Mouse (Mus musculus) G1E (cell line): ENCODE data around the gene Tacc2. TPM values are rescaled to one million over a fixed set of nuclear protein-coding genes. Genes with fewer than 3 reads are reported as not detected.

Source experiments
- ATAC-seq: 2 replicates; pipeline ENCODE4 v1.8.0; 2016; ENCODE audit warnings: mild to moderate bottlenecking; ENCODE audit not compliant: insufficient number of reproducible peaks, poor library complexity, low FRiP score, severe bottlenecking; ENCODE audit errors: extremely low read depth
- DNase-seq: peaks from one replicate; pipeline ENCODE4 v3.0.0; 2012; ENCODE audit warnings: low spot score
- H3K27me3 ChIP-seq: 2 replicates; pipeline ENCODE4 v1.6.1; 2012; ENCODE audit warnings: mild to moderate bottlenecking, low read length, inconsistent platforms; ENCODE audit not compliant: insufficient read depth
- H3K36me3 ChIP-seq: replicated peaks from 2 replicates; pipeline ENCODE3; 2012; ENCODE audit warnings: mild to moderate bottlenecking, inconsistent platforms
- H3K4me1 ChIP-seq: 2 replicates; pipeline ENCODE4 v1.6.1; 2012; ENCODE audit warnings: low read depth, low read length, inconsistent platforms, mixed read lengths; ENCODE audit not compliant: insufficient read depth
- H3K4me3 ChIP-seq: 2 replicates; pipeline ENCODE4 v1.5.1; 2012; ENCODE audit warnings: low read depth, mild to moderate bottlenecking, inconsistent platforms, low read length, moderate library complexity, mixed read lengths
- H3K9me3 ChIP-seq: replicated peaks from 2 replicates; pipeline ENCODE4 v1.6.1; 2012; ENCODE audit warnings: inconsistent platforms
- CTCF ChIP-seq: IDR thresholded peaks from 2 replicates; pipeline ENCODE4 v1.5.1; 2012; ENCODE audit warnings: low read depth, low read length, inconsistent platforms, mixed read lengths
- GATA1 ChIP-seq: IDR thresholded peaks from 2 replicates; pipeline ENCODE4 v1.6.1; 2012; ENCODE audit warnings: borderline replicate concordance, low read length, inconsistent platforms, mixed read lengths
- GATA2 ChIP-seq: IDR thresholded peaks from 2 replicates; pipeline ENCODE4 v1.6.1; 2012; ENCODE audit warnings: low read depth, low read length, inconsistent platforms, borderline replicate concordance
- POLR2AphosphoS5 ChIP-seq: IDR thresholded peaks from 2 replicates; pipeline ENCODE4 v1.6.1; 2012; ENCODE audit warnings: low read depth, low read length, inconsistent platforms; ENCODE audit not compliant: insufficient replicate concordance
- TAL1 ChIP-seq: conservative IDR thresholded peaks from 2 replicates; pipeline ENCODE4 v1.6.1; 2012; ENCODE audit warnings: low read depth, low read length, inconsistent platforms, mixed read lengths
- polyA plus RNA-seq: library from polyadenylated mRNA; stranded (reverse); fragments of >175 nt; gene quantifications from 2 replicates; pipeline ENCODE4 v1.2.3, GENCODE M21; 2012
- total RNA-seq, 2 experiments: library from RNA; stranded (forward) in 1 of 2; stranded (reverse) in 1 of 2; fragments of 200-1000 nt in 1 of 2; fragments of >200 nt in 1 of 2; fragmentation: Nextera tagmentation in 1 of 2; gene quantifications; 2 replicates each; pipeline ENCODE4 v1.2.3; 2014 to 2017

Gene Tacc2
- total and polyA plus RNA-seq, 3 experiments, result 0.38 TPM; not detected in 2

DNA sequence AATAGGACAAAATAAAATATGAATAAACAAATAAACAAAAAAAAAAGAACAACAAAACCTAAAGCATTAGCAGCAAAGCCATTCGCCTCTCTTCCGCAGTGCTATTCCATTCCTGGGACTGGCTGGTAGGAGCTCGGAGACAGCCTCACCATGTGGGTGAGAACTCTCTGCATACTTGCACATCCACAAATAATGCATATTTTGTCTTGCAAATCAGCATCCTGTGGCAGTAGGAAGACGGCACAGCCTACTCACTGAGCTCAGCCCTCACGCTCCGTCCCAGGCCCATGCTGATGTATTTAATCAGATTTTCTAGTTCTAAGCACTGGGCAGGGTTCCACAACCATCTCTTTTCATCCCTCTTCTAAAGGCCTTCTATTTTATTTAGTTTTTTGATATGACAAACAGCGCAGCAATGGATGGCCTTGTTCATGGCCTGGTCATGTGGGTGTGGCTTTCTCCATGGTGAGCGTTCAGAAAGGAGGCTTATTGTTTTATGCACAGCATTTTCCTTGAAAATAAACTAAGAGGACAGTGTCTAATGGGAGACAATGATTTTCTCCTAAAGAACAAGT lies 226.1 kb downstream of the Tacc2 start:
- Histone ChIP-seq H3K4me3 (no peak overlapping the region), H3K36me3 (no peaks in the 10 kb centered on the region), H3K9me3 (peaks cover 74% of the 10 kb centered on the region), H3K27me3 (no peaks in the 10 kb centered on the region), H3K4me1 (no peaks in the 10 kb centered on the region)
- DNase-seq, result no peak
- TF ChIP-seq CTCF (no peak), POLR2AphosphoS5 (no peak), GATA1 (no peak), TAL1 (no peak), GATA2 (no peak)
- no peak for ATAC-seq

DNA sequence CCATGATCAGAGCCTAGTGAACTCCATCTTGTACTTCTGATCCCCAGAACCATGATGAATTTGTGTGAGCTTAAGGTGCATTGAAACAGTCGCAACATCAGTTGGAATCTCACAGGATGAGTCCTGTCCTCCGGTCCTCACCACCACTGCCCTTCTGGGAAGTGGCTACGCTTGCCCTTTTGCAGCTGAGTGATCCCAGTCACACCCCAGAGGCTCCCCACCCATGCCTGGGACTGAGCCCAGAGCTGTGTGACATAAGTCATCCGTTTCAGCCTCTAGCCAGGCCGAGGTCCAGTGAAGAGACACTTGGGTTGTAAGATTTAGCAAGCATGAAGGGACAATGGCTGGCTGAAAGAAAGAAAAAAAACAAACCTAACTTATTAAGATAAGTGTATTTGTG lies 227.8 kb downstream of the Tacc2 start:
- H3K4me1 ChIP-seq, result no peaks in the 10 kb centered on the region
- no peak for TF ChIP-seq CTCF
- no peak for TF ChIP-seq GATA1
- TF ChIP-seq GATA2, result no peak
- no peak for TF ChIP-seq TAL1
- TF ChIP-seq POLR2AphosphoS5, result no peak
- ATAC-seq (no peak), DNase-seq (no peak)
- H3K4me3 ChIP-seq, result no peak overlapping the region
- H3K36me3 ChIP-seq, result no peaks in the 10 kb centered on the region
- H3K27me3 ChIP-seq, result no peaks in the 10 kb centered on the region
- peaks cover 65% of the 10 kb centered on the region for H3K9me3 ChIP-seq

DNA sequence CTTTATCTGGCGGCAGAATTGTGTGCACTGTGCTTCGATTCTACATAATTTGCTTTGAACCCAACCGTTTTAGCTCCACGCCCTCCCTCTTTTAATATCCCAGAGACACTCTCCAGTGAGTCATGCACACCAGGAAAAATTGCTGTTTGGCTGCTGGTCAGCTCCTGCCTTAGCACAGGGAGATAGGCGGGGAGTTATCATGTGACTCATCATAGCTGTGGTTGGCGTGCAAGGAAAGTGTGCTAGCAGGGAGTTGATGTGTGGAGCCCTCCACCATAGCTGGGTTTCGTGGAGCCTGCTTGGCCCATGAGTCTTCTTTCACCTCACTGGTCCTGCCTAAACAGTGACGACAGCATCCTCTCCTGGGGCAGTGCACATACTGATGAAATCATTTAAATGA lies 230.5 kb downstream of the Tacc2 start:
- no peaks in the 10 kb centered on the region for H3K36me3 ChIP-seq
- H3K27me3 ChIP-seq, result no peaks in the 10 kb centered on the region; the same call in 1 of the 2 replicates
- DNase-seq, result no peak
- no peak for ATAC-seq
- no peaks in the 10 kb centered on the region for H3K4me1 ChIP-seq
- H3K9me3 ChIP-seq, result peaks cover 70% of the 10 kb centered on the region
- H3K4me3 ChIP-seq, result no peak overlapping the region
- TF ChIP-seq CTCF (no peak), TAL1 (no peak), GATA1 (no peak), POLR2AphosphoS5 (no peak), GATA2 (no peak)

DNA sequence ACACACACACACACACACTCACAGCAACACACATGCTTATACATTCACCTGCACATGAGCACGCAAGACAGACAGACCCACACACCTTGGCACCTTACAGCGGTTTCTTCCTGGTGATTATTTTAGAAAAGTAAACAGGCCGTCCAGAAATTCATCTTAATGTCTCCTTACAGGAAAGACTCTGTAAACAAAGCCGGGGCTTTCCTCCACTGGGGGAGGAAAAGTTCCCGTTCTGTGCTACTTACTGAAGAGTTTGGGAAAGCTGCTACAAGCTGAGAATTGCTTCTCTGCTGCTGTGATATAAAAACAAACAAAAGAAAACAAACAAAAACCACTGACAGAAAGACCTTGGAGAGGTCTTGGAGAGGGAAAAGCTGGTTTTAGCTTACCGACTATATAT lies 231.5 kb downstream of the Tacc2 start:
- Histone ChIP-seq H3K9me3 (peaks cover 73% of the 10 kb centered on the region), H3K27me3 (no peaks in the 10 kb centered on the region; the same call in 1 of the 2 replicates), H3K36me3 (no peaks in the 10 kb centered on the region), H3K4me3 (no peak overlapping the region), H3K4me1 (no peaks in the 10 kb centered on the region)
- ATAC-seq (no peak), DNase-seq (no peak)
- TF ChIP-seq CTCF, result no peak
- no peak for TF ChIP-seq POLR2AphosphoS5

DNA sequence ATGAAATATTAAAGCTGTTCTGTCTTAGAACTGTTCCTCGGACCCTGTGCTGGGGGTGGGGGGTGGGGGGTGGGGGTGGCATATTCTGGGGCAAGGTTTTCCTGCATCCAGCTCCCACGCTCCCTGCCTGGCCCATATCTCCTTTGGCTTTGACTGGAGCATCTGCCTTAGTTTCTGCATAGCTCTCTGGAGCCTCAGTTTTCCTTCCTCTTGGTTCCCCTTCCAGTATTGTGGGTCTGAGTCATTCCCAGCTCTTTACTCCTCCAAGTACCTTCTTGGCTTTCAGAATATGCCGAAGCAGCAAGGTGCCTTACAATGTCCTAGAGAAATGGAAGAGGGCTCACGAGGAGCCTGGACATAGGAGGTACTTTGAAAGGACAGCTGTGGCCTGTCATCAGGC lies 233.0 kb downstream of the Tacc2 start:
- Histone ChIP-seq H3K27me3 (no peaks in the 10 kb centered on the region; the same call in 1 of the 2 replicates), H3K9me3 (peaks cover 72% of the 10 kb centered on the region)

DNA sequence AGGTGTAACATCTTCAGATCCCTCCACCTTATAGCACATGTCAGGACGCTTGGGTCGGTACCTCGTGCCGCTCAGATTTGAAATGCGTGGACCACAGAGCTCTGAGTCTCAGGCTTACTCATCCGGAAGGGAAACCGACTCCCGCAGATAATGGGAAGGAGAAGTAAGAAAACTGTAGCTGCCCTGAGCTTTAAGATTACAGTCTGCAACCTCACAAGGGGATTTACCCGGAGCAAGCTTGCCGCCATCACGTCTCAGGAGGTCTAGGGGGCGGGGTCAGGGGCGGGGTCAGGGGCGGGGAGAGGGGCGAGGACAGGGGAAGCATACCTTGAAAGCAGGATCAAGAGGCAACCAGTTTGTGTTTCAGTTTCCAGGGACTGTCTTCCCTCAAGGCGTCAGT lies 235.2 kb downstream of the Tacc2 start:
- Histone ChIP-seq H3K27me3 (no peaks in the 10 kb centered on the region; the same call in 1 of the 2 replicates), H3K9me3 (peaks cover 77% of the 10 kb centered on the region), H3K4me3 (no peak overlapping the region), H3K36me3 (no peaks in the 10 kb centered on the region), H3K4me1 (no peaks in the 10 kb centered on the region)
- no peak for ATAC-seq
- TF ChIP-seq TAL1 (no peak), CTCF (no peak), GATA1 (no peak), POLR2AphosphoS5 (no peak), GATA2 (no peak)
- DNase-seq, result no peak

More for the DNA sequence above, 233.0 kb downstream of the Tacc2 start:
- ATAC-seq (no peak), DNase-seq (no peak)
- TF ChIP-seq CTCF, result no peak
- no peak for TF ChIP-seq GATA1
- no peak for TF ChIP-seq POLR2AphosphoS5
- no peak for TF ChIP-seq TAL1
- TF ChIP-seq GATA2, result no peak
- Histone ChIP-seq H3K4me3 (no peak overlapping the region), H3K4me1 (no peaks in the 10 kb centered on the region), H3K36me3 (no peaks in the 10 kb centered on the region)

Other genes starting within 250 kb of the Tacc2 start
- gene Ate1, start 57.1 kb upstream of the Tacc2 start, total RNA-seq (2014; fragmentation: Nextera tagmentation), result 32.2 and 37.5 TPM in 2 replicates
- gene Ate1, start 57.1 kb upstream of the Tacc2 start, total RNA-seq (2017), result 41.4 and 49.9 TPM in 2 replicates
- 3.5 and 5.2 TPM in 2 replicates for gene Ate1, start 57.1 kb upstream of the Tacc2 start, polyA plus RNA-seq
- gene Nsmce4a, start 4.3 kb upstream of the Tacc2 start, total RNA-seq (2014; fragmentation: Nextera tagmentation), result 75.3 and 77.9 TPM in 2 replicates
- 149 and 167 TPM in 2 replicates for gene Nsmce4a, start 4.3 kb upstream of the Tacc2 start, total RNA-seq (2017)
- 103 and 120 TPM in 2 replicates for gene Nsmce4a, start 4.3 kb upstream of the Tacc2 start, polyA plus RNA-seq
- gene Btbd16, start 196.6 kb downstream of the Tacc2 start, total RNA-seq (2014; fragmentation: Nextera tagmentation), result not detected in 2 replicates
- gene Btbd16, start 196.6 kb downstream of the Tacc2 start, total RNA-seq (2017), result 0.05 and 0.06 TPM in 2 replicates
- gene Btbd16, start 196.6 kb downstream of the Tacc2 start, polyA plus RNA-seq, result not detected in 2 replicates